Mouse (Mus musculus) liver (tissue): ENCODE data around the gene Fas.
A peak's percentile ranks its signal among the peaks of the same experiment; 100 is the strongest.

Source experiments
- DNase-seq: peaks from one replicate; pipeline ENCODE4 v3.0.0-alpha.2; 2020; ENCODE audit warnings: mixed read lengths

Gene Fas

DNA sequence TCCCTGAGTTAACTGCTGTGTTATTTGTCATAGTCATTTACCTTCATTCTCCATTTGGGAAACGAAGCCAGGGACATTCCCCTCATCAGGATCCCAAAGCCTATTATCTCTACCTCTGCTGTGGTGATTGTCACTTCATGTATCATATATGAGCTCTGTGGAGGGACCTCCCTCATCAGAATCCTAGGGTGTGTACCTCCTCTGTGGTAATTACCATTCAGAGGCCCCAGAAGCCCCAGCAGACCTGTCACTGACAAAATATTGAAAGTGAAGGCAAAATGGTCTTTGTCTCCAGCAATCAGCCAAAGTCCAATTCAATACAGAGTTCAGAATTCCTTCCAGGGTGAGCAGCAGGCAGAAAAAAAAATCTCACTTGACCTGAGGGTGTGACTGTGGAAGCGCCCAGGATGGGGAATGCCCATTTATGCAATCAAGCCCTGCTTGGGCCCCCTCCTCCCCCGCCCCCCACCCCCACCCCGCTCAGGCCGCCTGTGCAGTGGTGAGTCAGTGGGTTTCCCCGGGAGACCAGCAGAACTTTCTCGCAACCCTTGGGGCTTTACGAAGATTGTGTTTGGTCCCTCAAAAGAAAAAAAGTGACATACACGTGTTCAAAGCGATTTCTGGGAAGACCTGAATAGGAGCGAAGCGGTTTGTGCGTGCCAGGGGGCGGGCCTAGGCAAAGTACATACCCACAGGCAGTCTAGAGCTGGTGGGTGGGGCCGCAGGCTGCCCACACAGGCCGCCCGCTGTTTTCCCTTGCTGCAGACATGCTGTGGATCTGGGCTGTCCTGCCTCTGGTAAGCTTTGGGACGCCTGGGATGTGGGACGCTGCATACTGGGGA is at the start of gene Fas:
Gene Fas, plus strand, starts transcription at position 719 of the 842 bp plus-strand sequence.
- peak; percentile 73 for DNase-seq

DNA sequence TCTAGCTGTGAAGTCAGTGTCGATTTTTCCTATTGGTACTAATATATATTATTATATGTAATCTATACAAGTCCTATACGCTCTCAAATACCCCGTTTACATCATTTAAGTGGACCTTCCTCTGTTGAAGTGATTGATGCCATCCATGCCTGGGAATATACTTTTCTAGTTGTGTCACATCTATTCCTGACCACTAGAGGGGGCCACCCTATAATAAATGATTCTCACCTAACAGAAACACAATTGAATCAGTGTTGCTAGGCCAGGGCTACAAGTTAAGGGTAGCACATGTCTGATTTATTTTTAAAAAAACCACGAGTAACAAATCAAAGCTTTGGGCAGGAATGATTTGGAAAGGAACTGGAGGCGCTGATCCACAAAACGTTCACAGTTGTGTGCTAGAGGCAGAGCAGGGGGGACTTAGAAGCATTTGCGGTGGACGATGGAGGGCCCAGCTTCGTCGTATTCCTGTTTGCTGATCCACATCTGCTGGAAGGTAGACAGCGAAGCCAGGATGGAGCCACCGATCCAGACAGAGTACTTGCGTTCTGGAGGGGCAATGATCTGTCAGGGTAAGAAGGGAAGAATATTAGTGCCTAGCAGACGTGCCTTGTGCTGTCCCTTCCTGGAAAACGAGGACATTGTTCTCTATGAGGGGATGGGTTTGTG is 49.1 kb upstream of the Fas start:
- DNase-seq = no peak

DNA sequence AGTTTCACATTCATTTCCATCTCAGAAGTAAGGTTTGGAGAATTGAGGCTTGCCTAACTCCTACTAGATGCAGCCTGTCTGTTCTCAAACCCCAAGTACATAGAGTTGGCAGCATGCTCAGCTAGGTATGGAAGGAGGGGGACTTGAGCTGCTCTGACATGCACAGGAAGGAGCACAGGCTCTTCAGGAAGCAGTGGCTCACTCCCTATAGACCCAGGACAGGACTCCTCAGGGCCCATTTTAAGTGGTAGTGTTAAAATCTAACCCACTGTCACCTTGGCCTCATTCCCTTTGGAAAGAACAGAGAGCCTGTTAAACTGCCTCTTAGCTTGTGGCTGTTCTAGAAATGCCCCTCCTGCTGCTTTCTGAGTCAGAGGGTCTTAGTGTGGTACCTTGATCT is 47.5 kb upstream of the Fas start:
- DNase-seq = no peak

DNA sequence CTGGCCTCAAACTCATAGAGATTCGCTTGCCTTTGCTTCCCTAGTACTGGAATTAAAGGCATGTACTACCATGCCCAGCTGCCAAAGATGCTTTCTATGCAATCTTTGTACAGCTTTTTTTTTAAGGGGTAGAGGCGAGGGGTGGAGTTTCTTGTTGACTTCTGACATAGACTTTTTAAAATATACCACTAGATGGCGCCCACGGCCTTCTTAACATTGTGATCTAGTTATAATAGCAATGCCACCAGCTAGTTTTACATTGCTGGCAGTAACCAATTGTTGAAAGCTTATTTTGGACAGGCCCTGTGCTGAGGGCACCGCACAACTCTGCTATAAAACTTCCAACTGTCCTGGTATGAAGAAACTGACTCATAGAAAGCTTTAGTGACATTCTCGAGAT is 46.4 kb upstream of the Fas start:
- peak; percentile 30 for DNase-seq

- no peak for DNase-seq
These were observed 41.9 kb upstream of the Fas start for GRCm38 (mm10) chr19:34248558-34248957.

DNA sequence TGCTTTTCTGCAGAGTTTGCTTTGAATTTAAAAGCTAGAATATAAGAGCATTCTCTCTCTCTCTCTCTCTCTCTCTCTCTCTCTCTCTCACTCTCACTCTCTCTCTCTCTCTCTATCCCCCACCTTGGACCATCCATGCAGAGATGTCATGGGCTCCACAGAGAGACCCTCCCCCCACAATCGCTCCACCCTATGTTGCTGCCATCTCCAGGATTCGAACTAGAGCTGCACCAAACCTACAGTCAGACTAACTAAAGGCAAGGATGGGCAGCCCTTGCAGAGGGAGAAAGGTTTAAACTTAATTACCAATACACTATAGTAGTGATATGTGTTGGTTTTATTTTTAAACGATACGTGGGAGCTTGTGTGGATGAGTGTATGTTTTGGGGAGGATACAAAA is 39.8 kb upstream of the Fas start:
- no peak for DNase-seq

DNA sequence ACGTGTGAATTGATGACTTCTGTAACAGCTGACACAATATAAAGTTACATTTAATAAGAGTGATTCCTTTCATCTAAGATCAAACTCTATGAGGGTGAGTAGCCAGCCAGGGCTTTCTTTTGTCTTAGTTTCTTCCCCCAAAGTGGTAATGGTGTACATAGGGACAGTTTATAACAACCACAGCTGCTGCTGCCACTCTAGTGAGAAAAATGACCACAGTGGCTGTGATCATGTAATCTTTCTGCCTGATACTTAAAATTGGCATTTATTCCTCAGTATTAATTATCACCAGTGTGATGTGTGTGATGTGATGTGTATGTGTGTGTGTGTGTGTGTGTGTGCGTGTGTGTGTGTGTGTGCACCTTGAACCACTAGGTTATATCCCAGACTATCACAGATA is 38.6 kb upstream of the Fas start:
- no peak for DNase-seq

DNA sequence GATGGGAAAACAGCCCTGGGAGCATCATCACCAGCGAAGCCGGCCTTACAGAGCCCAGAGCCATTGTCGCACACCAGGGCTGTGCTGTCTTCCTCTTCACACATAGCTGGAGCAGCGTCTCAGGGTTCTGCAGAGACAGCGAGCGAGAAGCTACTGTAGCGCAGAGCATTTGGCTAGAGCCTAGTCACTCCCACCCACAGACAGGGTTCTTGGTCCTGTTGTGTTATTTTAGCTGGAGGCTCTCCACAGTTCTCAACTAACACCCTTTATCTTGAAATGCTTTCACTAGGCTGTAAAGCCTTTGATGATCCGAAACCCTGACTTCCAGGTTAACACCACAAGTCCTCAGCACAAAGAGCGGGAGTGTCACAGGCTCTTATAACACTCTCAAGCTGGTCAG is 38.0 kb upstream of the Fas start:
- no peak for DNase-seq

DNA sequence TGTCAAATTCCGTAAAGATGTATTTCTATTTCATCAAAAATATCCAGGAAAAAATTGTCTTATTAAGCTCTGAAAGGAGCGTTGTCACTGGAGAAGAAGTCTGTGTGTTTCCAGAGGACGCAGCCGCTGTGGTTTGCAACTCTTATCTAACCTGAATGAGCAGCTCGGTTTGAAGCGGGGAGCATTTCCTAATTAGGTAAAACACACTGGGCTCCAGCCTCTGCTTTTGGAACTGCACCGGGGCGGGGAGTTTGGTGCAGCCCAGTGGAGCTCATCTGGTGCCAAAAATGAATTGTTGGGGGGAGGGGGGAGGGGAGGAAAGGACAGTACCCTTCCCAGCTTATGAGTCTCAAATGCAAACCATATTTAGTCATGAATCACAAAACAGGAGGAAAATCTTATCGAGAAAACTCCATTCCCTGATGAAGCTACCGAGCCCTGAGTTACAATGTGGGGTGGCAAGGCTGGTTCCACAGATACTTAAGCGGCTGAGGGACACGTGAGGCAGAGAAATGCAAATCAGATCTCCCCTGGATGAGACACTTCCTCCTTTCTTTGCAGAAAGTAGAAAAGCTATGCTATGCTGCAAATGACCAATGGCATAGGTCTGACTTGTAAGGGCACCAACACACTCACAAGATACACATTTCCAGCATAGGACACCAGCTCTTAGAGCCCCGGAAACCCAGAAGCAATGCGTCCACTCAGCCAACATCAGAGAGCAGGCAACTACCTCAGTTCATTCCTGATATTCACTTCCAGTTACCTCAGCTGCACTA is 36.2 kb upstream of the Fas start:
- peak; percentile 27 for DNase-seq

- DNase-seq = peak; percentile 27
These were observed 35.4 kb upstream of the Fas start, which contains the start of gene Acta2 for GRCm38 (mm10) chr19:34254880-34255681. Acta2 (minus strand) TSS chr19:34255590.

- no peak for DNase-seq
These were observed 34.3 kb upstream of the Fas start for GRCm38 (mm10) chr19:34256149-34256548.

- DNase-seq = no peak
These were observed 33.5 kb upstream of the Fas start for GRCm38 (mm10) chr19:34256936-34257335.

DNA sequence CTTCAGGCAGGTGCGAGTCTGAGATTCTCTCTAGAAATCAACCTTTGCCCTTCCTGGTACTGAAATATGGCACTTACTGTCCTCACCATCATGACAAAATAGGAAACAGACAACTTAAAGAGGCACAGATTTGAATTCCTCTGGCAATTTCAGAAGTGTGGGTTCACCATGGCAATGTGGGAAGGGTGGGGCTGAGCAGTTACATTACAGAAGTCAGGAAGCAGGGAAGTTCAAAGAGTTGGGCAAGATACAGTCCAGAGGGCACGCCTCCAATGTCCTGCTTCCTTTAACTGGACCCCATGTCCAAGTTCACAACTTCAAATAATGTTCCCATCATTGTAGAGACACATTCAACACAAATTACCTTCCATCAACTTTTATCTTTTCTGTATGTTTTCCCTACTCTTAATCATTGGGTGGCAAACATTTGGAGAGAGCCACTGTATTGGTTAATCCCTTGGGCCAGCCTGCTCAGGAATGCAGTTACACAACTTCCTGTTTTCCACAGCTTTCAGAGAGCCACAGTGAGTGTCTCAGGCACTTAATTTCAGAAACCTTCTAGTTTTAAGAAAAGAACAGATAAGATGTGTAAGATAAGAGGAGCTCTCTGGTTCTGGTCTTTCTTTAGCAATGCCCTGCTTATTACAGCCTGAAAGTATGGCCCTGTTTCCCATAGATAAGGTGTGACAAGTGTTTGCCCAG is 28.0 kb upstream of the Fas start:
- no peak for DNase-seq

- DNase-seq = no peak
These were observed 24.8 kb upstream of the Fas start for GRCm38 (mm10) chr19:34265604-34266193.

DNA sequence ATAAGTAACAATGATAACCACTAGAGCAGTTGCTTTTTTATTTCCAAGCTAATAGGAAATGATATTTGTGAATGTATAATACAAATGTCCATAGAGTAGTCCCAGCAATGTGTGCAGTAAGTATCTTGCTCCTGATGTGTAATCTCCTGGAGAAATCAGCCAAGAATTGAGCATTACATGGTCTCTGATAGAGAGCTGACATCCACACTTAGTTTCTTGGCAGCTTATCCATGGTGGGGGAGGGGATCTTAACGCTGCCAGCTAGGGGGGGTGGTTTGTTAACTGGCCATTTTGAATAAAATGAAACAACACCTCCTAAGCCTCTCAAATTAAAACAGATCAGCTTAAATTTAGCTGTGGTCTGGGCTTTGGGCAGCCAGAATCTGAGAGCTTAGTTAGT is 21.5 kb upstream of the Fas start:
- no peak for DNase-seq

DNA sequence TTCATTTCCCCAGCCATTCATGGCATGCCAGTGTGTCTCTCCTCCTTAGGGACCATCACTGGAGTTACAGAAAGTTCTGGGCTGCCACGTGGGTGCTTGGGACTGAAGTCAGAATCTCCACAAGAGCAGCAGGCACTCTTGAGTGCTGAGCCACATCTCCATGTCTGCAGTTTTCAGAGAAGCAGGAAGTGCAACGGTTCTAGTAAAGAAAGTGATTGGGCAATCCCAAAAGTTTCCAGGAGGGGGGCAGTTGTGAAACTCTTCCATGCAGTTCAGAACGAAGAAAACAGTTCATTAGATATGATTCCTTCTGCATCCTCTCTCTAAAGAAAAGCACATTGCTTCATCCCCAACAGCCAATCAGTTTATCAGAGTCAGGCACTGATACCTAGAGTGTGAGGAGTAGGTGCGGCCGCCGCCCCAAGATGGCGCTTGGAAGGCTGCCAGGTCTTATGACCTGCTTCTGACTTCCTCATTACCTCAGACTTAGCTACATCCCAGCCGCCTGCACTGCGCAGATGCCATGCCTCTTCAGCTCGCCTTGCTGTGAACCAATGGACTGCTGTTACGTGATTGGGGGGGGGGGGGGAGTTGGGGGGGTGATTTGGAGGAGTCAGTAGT is 20.2 kb upstream of the Fas start:
- DNase-seq = no peak

- no peak for DNase-seq
These were observed 19.5 kb upstream of the Fas start for GRCm38 (mm10) chr19:34270824-34271464.

DNA sequence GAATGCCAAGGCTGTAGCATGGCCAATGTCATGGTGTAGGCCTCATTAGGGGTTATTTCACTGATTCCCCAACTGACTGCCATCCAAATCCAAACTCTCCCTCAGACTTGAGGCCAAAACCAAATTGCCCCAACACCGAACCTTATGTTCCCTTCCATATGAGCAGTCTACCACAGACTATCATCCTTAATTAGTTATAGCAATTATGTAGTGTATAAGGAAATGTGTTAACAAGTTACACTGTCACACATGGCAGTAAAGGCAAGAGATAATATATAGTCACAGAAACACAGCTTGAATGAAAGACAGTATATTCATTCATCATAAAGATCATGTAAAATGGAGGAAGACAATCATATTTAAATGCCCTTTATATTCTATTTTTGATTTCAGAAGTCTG is 17.4 kb upstream of the Fas start:
- no peak for DNase-seq

GRCm38 (mm10) chr19:34278078-34278477 is 12.4 kb upstream of the Fas start:
- DNase-seq = no peak

DNA sequence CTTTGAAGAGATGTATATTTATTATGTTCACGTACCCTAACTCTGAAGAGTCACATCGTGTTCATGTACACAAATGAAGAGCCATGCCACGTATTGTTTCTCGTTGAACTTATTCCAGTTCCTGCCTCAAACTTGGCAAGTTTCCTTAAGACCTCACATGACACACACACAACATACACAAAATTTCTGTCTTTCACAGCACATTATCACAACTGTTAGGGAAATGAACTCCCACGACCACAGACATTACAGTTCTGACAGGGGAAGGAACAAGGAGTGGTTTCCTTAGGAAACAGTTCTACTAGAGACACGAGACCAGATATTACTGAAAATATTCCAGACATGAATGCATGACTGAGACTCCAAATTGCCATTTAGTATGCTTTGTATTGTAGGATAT is 6.9 kb upstream of the Fas start:
- no peak for DNase-seq

DNA sequence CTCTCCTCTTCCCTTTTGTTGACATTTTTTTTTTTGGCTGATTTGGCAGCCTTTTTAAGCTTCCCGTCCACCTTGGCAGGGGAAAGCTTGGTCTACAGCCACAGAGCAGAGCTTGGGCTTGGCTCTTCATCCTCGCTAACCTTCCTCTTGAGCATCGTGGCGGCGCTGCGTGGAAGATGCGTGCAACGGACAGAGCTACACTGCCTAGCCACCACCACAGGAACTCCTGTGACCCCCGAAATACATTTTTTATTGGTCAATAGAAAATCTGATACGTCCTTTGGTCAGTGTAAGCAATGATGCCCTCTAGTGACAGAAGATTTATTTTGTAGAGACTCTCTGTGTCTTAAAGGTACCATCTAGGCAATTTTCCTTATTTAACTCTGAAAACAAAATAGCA is 6.1 kb upstream of the Fas start:
- DNase-seq = no peak
